Mouse (Mus musculus) heart, embryonic 14.5 days (tissue): ENCODE measurements around the gene Cd80. TPM values are rescaled to one million over a fixed set of nuclear protein-coding genes. Genes with fewer than 3 reads are reported as not detected.

ENCODE experiments used
- ATAC-seq: fragments of 200-750 bp; cut with Nextera tagmentation; 2 replicates; pipeline ENCODE4 v1.8.0; 2017; ENCODE audit warnings: low read depth, moderate TSS enrichment; ENCODE audit not compliant: insufficient number of reproducible peaks, insufficient read depth, low FRiP score
- H3K27ac ChIP-seq, 2 experiments: fragments of 200-500 bp in 1 of 2; fragments of 300-500 bp in 1 of 2; sonication (generic) in 1 of 2; replicated peaks in 1 of 2; 2 replicates each; pipeline ENCODE4 v1.5.1; 2012 to 2014; ENCODE audit warnings: low read depth in 2 of 2, low read length in 2 of 2, control low read depth in 1 of 2, mild to moderate bottlenecking in 1 of 2, mixed read lengths in 1 of 2; ENCODE audit not compliant: control insufficient read depth in 1 of 2, insufficient read depth in 1 of 2
- H3K27me3 ChIP-seq: fragments of 300-500 bp; sonication (generic); 2 replicates; pipeline ENCODE4 v1.6.1; 2014; ENCODE audit warnings: mild to moderate bottlenecking, low read length, control low read depth; ENCODE audit not compliant: control insufficient read depth, insufficient read depth
- H3K36me3 ChIP-seq: fragments of 300-500 bp; sonication (generic); 2 replicates; pipeline ENCODE4 v1.6.1; 2014; ENCODE audit warnings: mild to moderate bottlenecking, control low read depth, low read length, mixed read lengths; ENCODE audit not compliant: control insufficient read depth, insufficient read depth
- H3K4me1 ChIP-seq, 2 experiments: fragments of 200-500 bp in 1 of 2; fragments of 300-500 bp in 1 of 2; sonication (generic) in 1 of 2; 2 replicates each; pipeline ENCODE4 v1.6.1; 2012 to 2014; ENCODE audit warnings: low read length in 2 of 2, control low read depth in 1 of 2, mixed read lengths in 1 of 2; ENCODE audit not compliant: control insufficient read depth in 2 of 2, insufficient read depth in 2 of 2
- H3K4me2 ChIP-seq: fragments of 300-500 bp; sonication (generic); 2 replicates; pipeline ENCODE4 v1.6.1; 2014; ENCODE audit warnings: mild to moderate bottlenecking, low read length
- H3K4me3 ChIP-seq, 2 experiments: fragments of 200-500 bp in 1 of 2; fragments of 300-500 bp in 1 of 2; sonication (generic) in 1 of 2; 2 replicates each; pipeline ENCODE4 v1.5.1; 2012 to 2014; ENCODE audit warnings: low read length in 2 of 2, mild to moderate bottlenecking in 2 of 2, control low read depth in 1 of 2, low read depth in 1 of 2, moderate library complexity in 1 of 2; ENCODE audit not compliant: control insufficient read depth in 1 of 2, insufficient read depth in 1 of 2
- H3K9ac ChIP-seq: fragments of 300-500 bp; sonication (generic); 2 replicates; pipeline ENCODE4 v1.6.1; 2014; ENCODE audit warnings: mild to moderate bottlenecking, low read length
- H3K9me3 ChIP-seq: fragments of 300-500 bp; sonication (generic); 2 replicates; pipeline ENCODE4 v1.6.1; 2016; ENCODE audit warnings: low read length, control low read depth; ENCODE audit not compliant: control insufficient read depth
- WGBS: fragments of 180-500 bp; shearing (Covaris S2); extraction: QIAGEN DNeasy Blood & Tissue Kit; methylation state at CpG from one replicate; pipeline ENCODE4 v1.1.7; 2014; 5-methylcytosine and 5-hydroxymethylcytosine counted together
- polyA plus RNA-seq: library from polyadenylated mRNA; unstranded; fragments of >200 nt; fragmentation: Nextera tagmentation; extraction: Ambion mirVana; gene quantifications from 2 replicates; pipeline ENCODE4 v1.2.1, GENCODE M21; 2014

Gene Cd80
- polyA plus RNA-seq, 1 experiment from 2014 or later, result 0.38 TPM

- Histone ChIP-seq H3K4me3 (no peak overlapping the region), H3K4me2 (no peak overlapping the region), H3K9ac (no peak overlapping the region), H3K36me3 (peaks cover 47% of the 10 kb centered on the region), H3K4me1 (peaks cover 8 to 9% of the 10 kb centered on the region in 2 experiments), H3K9me3 (no peaks in the 10 kb centered on the region; the same call in 1 of the 2 replicates), H3K27me3 (no peaks in the 10 kb centered on the region), H3K27ac (no peak overlapping the region)
- ATAC-seq, result no peak
- 88% methylated on average over 7 of the region's 7 CpGs for WGBS
These were observed 4.7 kb upstream of the Cd80 start for GRCm38 (mm10) chr16:38450707-38451106.

- 46% methylated on average over 12 of the region's 12 CpGs for WGBS
These were observed 3.7 kb upstream of the Cd80 start for GRCm38 (mm10) chr16:38451421-38452205.

GRCm38 (mm10) chr16:38452442-38453202 lies 2.7 kb upstream of the Cd80 start, which contains the start of gene Adprh:
Gene Adprh (minus strand): TSS chr16:38452703.
- under 1% methylated on average over 59 of the region's 61 CpGs for WGBS
- H3K4me3 ChIP-seq, result peak within 1 kb of the TSS; percentile 66 to 74
- peak within 1 kb of the TSS; percentile 86 for H3K4me2 ChIP-seq
- no peaks in the 10 kb centered on the region for H3K9me3 ChIP-seq
- H3K27ac ChIP-seq, result peak within 1 kb of the TSS; percentile 72 to 91
- H3K9ac ChIP-seq, result peak within 1 kb of the TSS; percentile 96
- peaks cover 8 to 9% of the 10 kb centered on the region in 2 experiments for H3K4me1 ChIP-seq
- peaks cover 28% of the 10 kb centered on the region for H3K36me3 ChIP-seq
- no peaks in the 10 kb centered on the region for H3K27me3 ChIP-seq
- ATAC-seq, result peak; percentile 96

More at GRCm38 (mm10) chr16:38451421-38452205, 3.7 kb upstream of the Cd80 start:
- Histone ChIP-seq H3K4me2 (peak overlapping the region; percentile 86), H3K27me3 (no peaks in the 10 kb centered on the region), H3K9me3 (no peaks in the 10 kb centered on the region), H3K27ac (peak overlapping the region; percentile 71 to 91), H3K4me1 (peaks cover 8 to 9% of the 10 kb centered on the region in 2 experiments), H3K9ac (peak overlapping the region; percentile 96), H3K36me3 (peaks cover 38% of the 10 kb centered on the region), H3K4me3 (peak overlapping the region; percentile 66 to 74)
- no peak for ATAC-seq

- Histone ChIP-seq H3K36me3 (peaks cover 24% of the 10 kb centered on the region), H3K27ac (peak overlapping the region; percentile 72 to 91), H3K4me1 (peaks cover 8 to 9% of the 10 kb centered on the region in 2 experiments), H3K4me3 (peak overlapping the region; percentile 66 to 74), H3K4me2 (peak overlapping the region; percentile 86), H3K9me3 (no peaks in the 10 kb centered on the region), H3K27me3 (no peaks in the 10 kb centered on the region), H3K9ac (peak overlapping the region; percentile 96)
- ATAC-seq, result no peak
- 34% methylated on average over 3 of the region's 3 CpGs for WGBS
These were observed 2.2 kb upstream of the Cd80 start for GRCm38 (mm10) chr16:38453203-38453553.

GRCm38 (mm10) chr16:38453952-38454351 lies 1.4 kb upstream of the Cd80 start:
- no peak overlapping the region for H3K4me3 ChIP-seq
- no peaks in the 10 kb centered on the region for H3K9me3 ChIP-seq
- peaks cover 8 to 9% of the 10 kb centered on the region in 2 experiments for H3K4me1 ChIP-seq
- no peak for ATAC-seq
- H3K4me2 ChIP-seq, result no peak overlapping the region
- 81% methylated on average over 4 of the region's 4 CpGs for WGBS
- H3K9ac ChIP-seq, result no peak overlapping the region
- H3K27ac ChIP-seq, result no peak overlapping the region
- H3K36me3 ChIP-seq, result peaks cover 16% of the 10 kb centered on the region
- H3K27me3 ChIP-seq, result no peaks in the 10 kb centered on the region

- peaks cover 10% of the 10 kb centered on the region for H3K36me3 ChIP-seq
- 69% methylated on average over 11 of the region's 11 CpGs for WGBS
- ATAC-seq, result no peak
- H3K27ac ChIP-seq, result no peak overlapping the region
- H3K4me1 ChIP-seq, result peaks cover 8 to 9% of the 10 kb centered on the region in 2 experiments
- H3K4me2 ChIP-seq, result no peak overlapping the region
- no peak overlapping the region for H3K4me3 ChIP-seq
- no peaks in the 10 kb centered on the region for H3K9me3 ChIP-seq
- H3K9ac ChIP-seq, result no peak overlapping the region
- H3K27me3 ChIP-seq, result no peaks in the 10 kb centered on the region
These were observed 667 bp upstream of the Cd80 start for GRCm38 (mm10) chr16:38454533-38455254.
